Mouse (Mus musculus): ENCODE measurements at regions not wholly inside any gene's neighbourhood (a gene's known extent, or its start where the extent isn't known, plus 50 kb on each side); places are given as distances from the start of the nearest gene placed in this dataset.
A peak's percentile ranks its signal among the peaks of the same experiment; 100 is the strongest.

- no peak overlapping the region for H3K27ac ChIP-seq
- 0 out of 2 replicates have a peak, but pooled peaks cover 3% of the 10 kb centered on the region for H3K4me1 ChIP-seq
- 78% methylated on average over 3 of the region's 3 CpGs for WGBS
- H3K36me3 ChIP-seq (replicated peaks) = no peaks in the 10 kb centered on the region
- no peak for DNase-seq (ENCODE audit: extremely low spot score, low spot score)
- H3K27me3 ChIP-seq (ENCODE audit: poor library complexity, severe bottlenecking) = no peaks in the 10 kb centered on the region
- no peaks in the 10 kb centered on the region for H3K9me3 ChIP-seq
- H3K4me3 ChIP-seq = no peak overlapping the region
Observed at GRCm38 (mm10) chr19:49563612-49564256, 1114.7 kb downstream of the Sorcs1 start.

DNA sequence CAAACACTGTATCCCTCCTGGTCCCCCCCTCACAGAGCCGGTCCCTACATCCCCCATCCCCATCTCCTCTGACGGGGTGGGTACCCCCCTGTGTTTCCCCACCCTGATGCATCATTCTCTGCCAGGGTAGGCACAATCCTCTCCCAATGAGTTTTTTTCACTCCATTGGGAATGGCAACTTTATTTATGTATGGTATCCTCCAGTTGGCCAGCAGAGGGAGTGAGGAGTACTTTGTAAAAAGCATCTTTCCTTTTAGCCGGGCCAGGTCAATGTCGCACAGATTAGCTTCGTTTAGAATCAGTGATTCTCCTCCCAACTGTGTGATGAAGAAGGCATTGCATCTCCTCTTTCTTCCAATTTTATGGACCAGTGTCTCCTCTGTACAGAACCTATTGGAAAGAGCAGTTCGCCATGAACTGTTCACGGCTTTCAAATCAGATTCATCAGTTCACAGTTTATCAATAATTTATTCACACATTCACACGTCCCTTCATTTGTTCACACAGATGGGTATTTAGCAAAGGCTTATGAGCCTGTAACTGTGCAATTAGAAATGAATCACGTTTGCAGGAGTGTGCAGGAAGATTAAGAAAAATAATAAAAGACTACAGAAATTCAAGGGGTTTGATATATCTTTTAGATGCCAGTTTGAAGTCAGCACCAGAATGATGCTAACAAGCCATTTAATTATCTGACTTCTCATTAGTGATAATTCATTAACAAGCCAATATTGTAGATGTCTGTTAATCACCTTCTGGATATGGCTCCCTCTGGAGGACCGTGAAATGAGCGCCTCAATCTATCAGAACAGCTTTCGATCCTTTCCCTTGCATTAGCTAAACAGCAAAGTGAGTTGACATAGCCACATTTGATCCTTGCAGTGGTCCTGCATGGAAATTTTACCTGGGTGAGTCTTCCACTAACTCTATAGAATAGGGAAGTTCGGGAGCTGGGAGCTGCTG, 1138.7 kb downstream of the Sorcs1 start:
- Histone ChIP-seq H3K9me3 (no peaks in the 10 kb centered on the region), H3K27me3 (ENCODE audit: poor library complexity, severe bottlenecking) (no peaks in the 10 kb centered on the region), H3K36me3 (replicated peaks) (no peaks in the 10 kb centered on the region), H3K4me1 (no peaks in the 10 kb centered on the region), H3K4me3 (no peak overlapping the region), H3K27ac (no peak overlapping the region)
- peak; percentile 17 for DNase-seq (ENCODE audit: extremely low spot score, low spot score)
- 69% methylated on average over 13 of the region's 13 CpGs for WGBS
